Mouse (Mus musculus): ENCODE data around the gene Ptpn13.

Gene Ptpn13

DNA sequence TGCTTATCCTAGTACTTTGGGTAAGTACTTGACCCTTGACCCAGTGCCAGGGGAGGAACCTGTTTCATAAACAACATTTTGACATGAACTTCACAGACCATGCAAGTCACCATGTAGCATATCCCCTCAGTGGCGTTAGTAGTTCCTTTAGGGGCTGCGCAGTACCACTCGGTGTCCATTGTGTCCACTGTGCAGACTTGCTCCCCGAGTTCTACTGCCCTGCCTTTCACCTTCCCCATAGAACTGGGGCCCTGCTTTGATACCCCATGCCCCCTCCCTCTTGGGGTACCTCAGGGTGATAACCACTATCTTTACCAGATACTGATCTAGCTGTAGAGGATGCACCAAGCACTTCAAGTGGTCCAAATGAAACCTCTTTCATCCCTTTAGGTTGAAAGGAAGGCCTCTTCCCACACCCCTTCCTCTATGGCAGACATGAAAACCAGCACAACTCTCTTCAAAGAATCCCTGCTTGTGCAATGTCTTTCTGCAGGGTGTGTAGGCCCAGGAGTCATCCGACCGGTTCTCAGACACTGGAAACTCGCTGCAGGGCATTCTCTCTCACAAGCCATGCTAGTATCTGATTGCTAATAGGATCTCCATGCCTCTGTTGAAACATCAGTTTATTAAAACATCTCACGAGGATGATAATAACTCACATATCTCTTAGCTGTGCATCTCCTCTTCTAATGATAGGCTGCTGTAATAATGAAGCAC lies 34.1 kb downstream of the Ptpn13 start:
- no peak for DNase-seq (ENCODE audit: low read depth)

DNA sequence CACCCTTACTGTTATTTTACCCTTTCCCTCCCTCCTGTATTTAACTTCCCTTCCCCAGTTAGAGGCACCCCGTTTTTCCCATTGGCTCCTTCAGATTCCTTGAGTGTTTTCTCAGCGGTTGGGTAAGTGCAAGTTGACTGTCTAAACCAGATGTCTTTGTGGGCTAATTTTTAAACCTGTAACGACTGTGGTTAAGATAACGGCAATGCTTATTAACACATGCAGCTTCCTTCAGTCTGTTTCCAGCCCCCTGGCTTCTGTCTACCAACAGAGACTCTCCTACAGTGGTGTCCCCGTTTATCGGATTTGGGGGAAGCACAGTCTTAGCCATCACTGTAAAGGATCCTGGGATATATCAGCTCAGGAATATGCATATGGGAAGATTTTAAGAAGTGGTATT lies 35.9 kb downstream of the Ptpn13 start:
- DNase-seq (ENCODE audit: low read depth), result no peak

DNA sequence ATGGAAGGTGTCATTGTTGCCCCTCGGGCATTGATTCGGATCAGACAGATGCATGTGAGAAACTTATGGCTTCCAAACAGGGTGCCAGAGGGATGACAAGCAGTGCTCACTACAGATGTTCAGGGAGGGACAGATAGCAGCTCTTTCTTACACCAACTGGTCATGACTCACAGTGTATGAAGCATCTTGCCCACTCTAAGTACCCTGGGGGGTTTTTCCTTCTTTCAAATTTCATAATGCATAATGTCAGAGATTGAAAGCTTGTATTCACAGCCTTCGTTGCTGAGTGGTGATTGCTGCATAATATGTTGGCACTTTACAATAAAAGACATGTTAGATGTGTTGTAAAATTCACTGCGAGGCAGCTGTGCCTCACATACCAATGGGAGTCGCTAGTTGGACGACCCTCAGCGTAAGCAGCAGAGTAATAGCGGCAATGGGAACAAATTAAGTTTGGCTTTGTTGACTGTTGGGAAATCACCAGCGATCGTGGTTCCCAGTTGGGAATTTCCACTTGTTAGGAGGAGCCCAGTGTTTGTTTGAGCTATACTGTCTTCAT lies 38.7 kb downstream of the Ptpn13 start:
- no peak for DNase-seq (ENCODE audit: low read depth)

DNA sequence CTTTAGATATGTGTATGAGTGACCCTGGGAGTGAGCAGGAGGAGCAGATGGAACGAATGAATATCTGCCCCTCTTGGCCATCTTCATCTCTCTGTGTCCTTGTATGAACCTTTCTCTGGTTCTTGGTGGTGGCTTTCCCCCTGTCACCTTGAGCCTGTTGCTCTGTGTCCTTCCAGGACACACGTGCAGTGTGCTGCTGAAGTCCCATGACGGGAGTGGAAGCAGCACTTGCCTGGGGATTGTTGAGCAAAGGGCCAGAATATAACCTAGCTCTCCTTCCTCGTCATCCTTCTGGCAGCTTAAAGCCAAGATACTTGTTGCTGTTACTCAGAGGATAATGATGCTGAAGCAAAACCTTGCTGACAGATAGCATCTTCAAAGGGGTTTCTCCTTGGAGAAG lies 39.3 kb downstream of the Ptpn13 start:
- DNase-seq (ENCODE audit: low read depth), result no peak

DNA sequence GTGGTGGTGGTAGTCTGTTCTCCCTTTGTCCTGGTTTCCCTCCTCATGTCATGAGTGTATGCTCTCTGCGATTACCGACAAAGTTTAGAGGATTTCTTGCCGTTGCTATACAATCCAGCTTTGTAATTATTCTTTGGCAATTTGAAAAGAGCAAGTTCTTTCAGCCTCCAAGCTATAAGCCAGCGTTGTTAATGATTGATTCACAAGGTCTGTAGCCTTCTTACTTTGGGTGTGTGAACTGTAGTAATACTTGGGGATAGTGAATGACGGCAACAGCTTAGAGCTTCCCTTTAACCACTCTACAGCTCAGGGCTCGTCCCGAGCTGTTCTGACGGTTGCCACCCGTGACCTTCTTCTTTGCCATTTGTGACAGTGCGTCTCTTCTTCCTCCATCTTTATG lies 39.8 kb downstream of the Ptpn13 start:
- DNase-seq (ENCODE audit: low read depth), result no peak

DNA sequence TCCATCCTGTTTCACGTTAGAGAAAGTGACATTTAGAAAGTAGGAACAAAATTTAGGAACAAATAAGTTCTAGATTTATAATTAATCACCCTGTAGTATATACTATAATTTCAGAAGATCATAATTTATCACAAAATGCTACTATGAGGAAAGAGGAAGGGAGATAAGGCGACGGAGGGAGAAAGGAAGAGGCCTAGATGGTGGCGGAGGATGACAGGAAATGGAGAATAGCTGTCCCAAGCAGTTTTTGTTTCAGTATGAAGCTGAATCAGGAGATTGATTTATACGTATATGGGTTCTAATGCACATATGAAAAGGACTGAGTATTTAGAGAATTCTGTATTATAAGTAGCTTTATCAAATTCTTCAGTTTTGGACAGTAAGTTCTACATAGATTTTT lies 47.7 kb downstream of the Ptpn13 start:
- DNase-seq (ENCODE audit: low read depth), result no peak

DNA sequence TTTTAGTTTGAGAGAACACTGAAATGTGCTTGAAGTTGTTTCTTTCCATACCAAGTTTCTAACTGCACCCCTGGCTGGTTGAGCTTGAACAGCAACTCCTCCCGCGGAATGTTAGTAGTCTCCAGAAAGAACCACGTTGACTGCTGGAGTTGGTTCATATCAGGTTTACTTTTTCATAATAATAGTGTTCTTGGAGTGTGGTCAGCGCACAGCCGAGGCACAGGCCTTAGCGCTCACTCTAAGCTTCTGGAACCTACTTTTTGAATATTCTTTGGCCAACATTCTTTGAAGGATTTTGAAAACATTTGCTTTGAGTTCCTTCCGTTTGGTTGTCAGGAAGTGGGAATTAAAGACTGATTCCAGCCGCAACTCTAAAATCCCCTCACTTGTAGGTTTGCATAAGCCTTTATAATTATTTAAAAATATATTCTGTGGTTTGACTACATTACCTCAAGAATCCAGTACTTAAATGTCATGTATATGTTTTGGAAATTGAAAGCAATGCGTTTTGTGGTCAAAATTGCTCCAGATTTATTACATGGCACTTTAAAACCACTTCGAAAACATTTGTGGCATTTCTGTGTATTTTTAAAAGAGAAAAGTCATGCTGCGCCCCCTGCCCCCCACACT lies 48.6 kb downstream of the Ptpn13 start:
- DNase-seq (ENCODE audit: low read depth), result no peak

DNA sequence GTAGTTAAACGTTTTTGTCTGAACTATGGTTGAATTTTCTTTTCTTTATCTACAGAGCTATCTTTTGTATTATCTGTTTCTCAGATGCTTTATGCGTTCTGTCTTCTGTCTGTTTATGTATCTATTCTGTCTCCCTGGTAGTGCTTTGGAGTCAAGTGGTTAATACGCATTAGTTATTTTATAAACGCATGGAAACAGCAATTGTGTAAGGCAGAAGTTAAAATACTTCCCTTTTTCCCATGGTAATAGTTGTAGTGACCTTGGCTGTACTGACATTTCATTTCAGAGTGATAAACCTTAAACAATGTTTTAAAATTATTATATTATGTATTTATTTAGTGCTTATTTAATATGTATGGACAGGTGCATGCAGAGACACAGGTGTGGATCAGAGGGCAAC lies 49.3 kb downstream of the Ptpn13 start:
- no peak for DNase-seq (ENCODE audit: low read depth)

DNA sequence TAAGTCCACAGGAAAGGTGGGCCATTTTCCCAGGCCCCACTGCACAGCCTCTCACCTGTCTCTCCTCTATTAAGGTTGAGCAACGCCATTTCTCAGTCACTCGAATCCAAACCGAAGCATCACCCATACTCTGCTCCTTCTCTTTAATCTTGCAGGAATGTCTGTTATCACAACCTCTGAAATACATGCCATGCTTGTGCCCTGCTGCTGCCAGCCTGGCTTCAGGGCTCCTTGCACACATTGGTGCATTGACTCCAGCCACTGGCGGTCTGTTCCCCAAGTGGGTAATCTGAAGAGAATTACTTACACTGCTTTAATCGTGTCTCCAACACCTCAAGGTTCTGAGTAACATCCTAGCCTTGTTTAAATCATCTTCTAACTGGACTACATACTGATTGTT lies 50.5 kb downstream of the Ptpn13 start:
- DNase-seq (ENCODE audit: low read depth), result no peak

DNA sequence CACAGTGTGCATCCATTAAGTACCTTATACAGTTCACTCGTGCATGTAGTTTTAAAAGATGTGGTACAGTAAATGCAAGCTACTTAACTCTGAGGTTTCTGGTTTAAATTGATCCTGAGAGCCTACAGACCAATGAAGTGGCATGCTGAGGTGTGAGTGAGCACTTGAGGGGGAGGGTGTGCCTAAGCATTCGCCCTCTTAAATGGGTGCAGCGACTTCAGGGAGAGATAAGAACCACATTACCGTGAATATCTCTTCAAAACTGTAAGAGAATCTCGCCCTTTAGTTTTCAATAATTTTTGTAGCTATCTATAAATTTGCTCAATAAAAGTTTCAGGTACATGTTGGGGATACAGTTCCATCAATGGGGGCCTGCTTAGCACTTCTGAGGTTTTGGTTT lies 54.5 kb downstream of the Ptpn13 start:
- DNase-seq (ENCODE audit: low read depth), result no peak

DNA sequence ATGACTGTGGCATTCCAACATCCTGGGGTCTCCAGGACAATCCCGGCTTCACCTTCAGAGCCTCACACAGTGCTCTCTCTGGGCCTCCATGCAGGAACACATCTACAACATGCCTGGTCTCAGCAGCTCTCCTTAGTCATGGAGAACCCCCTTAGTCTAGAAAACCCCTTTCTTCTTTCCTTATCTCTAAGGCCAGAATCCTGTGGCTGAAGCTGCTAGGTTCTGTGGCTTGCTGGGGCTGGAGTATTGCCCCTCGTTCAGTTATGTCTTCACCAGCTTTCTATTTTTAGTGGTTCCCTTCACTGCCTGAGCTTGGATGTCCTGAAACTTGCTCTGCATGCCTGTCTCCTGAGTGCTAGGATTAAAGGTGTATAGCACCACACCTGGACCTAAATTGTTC lies 56.2 kb downstream of the Ptpn13 start:
- peak; percentile 48 for DNase-seq (ENCODE audit: low read depth)

DNA sequence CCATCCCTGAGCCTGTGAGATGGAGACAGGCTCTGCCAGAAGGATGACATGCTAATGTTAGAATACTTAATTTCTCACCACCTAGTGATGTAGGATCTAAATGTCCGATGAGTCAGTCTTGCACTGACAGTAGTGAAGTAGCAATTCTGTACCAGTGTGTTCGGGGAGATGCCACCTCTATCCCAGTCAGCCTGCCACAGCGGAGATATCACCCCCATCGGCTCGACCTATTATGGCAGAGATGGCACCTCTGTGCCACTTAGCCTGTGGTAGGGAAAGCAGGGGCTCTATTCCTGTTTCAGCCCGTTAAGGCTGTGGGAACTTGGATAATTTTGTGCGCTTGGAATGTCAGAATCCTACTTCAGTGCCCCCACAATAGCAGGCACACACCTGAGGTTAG lies 62.0 kb downstream of the Ptpn13 start:
- DNase-seq (ENCODE audit: low read depth), result no peak

DNA sequence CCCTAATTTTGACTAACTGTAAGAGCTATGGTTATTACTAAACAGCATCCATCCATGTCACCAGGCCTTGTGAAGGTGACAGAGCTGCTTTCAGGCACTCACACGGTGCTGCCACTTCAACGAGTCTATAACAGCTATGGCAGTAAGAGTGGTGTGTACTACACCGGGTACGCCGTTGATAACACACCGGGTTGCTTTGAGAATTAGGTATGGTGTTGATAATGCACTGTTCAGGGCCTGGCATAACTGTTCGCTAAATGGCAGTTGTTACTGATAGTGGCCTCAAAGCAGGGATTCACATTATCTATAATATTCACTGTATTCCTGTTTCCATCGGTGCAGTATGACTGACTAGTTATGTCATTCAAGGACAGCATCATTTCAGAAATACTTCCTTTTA lies 66.0 kb downstream of the Ptpn13 start:
- DNase-seq (ENCODE audit: low read depth), result no peak

DNA sequence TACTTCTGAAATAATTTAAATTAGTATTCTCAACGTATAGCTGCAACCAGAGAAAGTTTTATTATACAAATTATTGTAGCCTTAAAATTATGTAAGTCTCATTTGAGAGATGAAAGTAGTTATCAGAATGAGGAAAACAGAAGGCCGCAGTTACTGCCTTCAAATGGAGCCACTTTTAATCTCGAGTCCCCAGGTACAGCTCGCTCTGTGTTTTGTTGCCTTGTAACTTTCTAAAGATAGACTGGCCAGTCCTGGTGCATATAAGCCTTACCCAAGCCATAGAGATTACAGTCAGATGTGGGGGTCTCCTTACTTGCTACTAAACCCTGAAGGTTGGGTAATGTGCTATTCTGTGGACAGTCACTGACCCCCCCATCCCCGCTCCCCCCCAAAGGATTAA lies 66.8 kb downstream of the Ptpn13 start:
- DNase-seq (ENCODE audit: low read depth), result no peak

DNA sequence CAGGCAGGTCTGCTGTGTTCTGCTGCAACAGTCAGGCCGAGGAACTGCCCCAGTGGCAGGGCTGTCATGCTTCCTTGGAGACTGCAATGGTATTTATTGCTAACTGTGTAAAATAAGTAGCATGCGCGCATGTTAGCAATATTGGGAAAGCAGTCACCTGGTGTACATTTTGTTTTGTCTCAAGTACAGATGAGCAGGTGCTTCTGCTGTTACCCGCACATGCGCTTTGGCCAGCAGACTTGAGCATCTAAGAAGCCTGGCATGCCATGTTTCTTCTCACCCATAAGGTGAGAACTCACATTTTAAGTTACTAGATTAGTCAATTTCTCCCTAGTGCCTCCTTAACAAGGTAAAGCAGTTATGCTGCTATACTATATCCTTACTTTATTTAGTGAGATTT lies 72.1 kb downstream of the Ptpn13 start:
- no peak for DNase-seq (ENCODE audit: low read depth)

DNA sequence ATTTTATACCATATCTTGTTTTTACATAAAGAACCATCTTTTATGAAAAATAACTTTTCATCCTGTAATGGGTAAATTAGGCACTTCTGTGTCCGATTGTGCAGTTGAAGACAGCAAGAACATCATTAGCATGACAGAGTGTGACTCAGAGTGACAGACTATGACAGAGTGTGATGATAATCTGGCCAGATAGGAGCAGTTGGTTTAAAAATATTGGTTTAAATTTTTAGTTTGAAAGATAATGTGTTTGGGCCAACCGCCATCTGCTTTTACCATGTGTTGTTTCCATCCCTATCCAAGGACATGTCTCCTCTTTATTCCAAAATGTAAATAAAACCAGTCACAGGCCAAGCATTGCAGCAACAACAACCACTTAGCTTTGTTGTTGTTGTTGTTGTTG lies 72.5 kb downstream of the Ptpn13 start:
- no peak for DNase-seq (ENCODE audit: low read depth)

DNA sequence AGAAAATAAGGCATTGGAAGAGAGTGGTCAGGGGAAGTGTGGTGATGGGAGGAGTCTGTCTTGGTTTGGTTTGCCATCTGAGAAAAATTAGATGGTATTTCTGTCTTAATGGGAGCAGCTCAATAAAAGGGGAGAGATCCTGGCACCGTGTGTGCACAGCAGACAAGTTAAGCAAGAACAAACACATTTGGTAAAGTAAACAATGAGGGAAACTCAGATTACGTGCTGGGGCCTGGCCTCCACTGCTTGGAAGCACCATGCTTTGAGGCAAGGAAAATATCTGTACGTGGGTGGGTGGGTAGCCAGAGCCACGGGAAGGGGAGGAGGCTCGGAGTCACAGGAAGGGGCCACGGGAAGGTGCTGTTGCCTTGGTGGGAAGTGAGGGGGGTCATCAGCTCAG lies 74.3 kb downstream of the Ptpn13 start:
- no peak for DNase-seq (ENCODE audit: low read depth)

DNA sequence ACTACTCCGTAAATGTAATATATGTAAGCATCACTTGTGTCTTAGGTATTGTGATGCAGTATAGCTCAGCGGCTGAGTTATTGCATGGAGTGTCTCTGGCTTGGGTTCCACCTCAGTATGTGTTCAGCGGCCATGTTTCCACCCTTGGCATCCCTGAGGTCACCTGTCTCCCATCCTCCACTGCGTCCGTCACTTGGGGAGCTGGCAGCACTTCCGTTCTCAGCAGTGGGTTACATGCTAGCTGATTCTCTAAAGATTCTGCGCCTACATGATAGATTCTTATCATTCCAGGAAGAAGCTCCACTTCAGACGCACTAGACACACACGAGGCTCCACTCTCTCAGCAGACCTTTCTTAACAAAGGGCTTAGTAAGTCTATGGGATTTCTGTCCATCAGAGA lies 76.1 kb downstream of the Ptpn13 start:
- no peak for DNase-seq (ENCODE audit: low read depth)

DNA sequence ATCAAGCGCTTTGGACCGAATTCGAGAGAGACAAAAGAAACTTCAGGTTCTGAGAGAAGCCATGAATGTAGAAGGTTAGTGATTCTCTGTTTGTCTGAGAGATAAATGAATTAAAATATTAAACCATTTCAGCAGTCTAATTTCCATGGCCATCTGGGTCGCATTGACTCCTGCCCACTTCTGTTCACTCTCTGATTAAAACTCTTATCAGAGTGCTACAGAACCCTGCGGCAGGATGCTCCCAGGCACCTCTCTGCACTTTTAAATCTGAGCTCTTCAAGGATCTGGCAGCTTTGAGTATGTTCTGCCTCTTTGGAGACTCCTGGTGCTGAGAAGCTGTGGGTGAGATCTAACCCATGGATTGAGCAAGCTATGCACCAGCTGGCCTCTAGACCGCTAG lies 76.8 kb downstream of the Ptpn13 start:
- no peak for DNase-seq (ENCODE audit: low read depth)

DNA sequence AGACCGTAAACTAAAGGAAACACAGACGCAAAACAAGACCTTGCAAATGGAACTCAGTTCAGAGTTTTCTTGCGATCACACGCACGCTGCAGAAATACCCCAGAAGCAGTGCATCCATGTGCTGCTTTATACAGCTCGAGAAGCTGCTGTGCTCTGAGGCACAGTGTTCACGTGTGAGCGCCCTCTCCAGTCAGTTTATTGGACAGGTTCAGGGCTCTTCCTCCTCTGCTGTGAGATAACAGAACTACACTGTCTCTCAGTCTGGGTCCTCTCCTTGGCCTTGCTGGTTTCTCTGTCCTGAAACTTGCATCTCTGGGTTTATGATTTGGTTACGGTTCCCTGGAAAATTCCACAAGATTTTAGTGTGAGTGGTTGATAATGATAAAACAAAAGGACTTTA lies 88.2 kb downstream of the Ptpn13 start:
- no peak for DNase-seq (ENCODE audit: low read depth)

DNA sequence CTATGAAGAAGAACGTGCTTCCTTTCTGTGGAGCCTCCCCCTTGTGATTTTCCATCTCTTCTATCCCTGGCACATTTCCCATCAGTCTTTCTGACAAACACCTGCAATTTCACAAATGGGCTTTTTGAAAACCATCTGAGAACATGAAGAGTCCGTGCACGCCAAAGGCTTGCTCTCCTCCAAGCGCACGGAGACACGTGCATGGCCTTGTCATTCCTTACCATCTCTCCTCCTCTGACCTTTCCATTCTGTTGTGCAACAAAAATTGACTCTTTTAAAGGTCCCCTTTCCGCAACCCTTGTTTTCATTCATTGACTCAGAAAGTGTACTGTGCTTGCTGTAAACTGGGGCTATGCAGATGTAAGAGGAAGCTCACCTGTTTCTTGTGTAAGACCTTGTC lies 89.4 kb downstream of the Ptpn13 start:
- DNase-seq (ENCODE audit: low read depth), result no peak

DNA sequence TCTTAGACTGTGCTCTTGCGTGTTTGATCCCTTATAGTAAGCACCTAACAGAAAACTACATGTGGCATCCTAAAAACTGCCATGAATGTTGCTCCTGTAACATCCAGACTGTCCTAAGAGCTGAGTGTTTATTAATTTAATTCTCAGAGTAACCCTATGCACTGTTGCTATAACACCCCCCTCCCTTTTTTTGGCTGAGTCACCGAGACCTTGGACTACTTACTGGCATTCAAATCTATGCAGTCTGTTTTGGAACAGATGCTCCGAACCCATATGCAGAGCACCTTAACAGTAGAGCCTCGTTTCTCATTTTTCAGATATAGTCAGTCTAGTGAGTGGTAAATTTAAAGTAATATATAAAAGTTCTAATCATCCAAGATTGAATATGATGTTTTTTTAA lies 90.9 kb downstream of the Ptpn13 start:
- DNase-seq (ENCODE audit: low read depth), result no peak

DNA sequence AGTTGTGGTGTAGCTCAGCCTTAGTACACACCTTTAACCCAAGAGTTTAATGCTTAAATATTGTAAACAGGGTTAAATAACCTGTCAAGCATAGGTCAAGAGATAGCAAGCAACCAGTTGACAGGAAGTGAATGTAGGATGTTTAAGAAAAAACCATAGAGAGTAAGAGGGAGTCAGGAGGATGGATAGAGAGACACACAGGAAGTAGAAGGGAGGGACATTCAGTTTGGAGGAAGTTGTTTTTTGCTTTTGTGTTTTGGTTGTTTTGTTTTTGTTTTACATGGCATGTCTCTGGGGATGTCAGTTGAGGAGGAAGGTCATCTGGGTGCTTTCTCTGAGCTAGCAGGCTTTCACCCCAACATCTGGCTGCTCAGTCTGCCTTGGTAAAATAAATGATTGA lies 91.6 kb downstream of the Ptpn13 start:
- no peak for DNase-seq (ENCODE audit: low read depth)

DNA sequence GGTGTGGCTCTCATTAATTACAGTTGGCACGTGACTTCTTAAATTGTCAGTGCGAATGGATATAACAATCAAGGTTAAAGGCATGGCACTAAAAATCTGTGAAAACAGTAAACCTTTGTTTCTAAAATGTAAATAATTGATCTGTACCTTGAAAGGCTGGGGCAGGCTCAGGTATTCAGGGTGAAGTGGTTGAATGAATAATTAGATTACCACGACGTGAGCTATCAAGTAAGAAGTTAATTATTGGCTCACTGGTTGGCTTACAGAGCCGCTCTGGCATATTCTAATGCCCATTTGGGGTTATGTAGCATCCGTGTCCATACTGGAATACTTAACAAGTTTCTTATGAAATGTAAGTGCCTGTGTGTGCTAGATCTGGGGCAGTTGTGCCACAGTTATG lies 92.6 kb downstream of the Ptpn13 start:
- DNase-seq (ENCODE audit: low read depth), result no peak

Data from 416B (cell line).